Comparison of ENCODE assay signal across 9 mouse cellular contexts in genomic region chr6:127524442-127524841, GRCm38 (mm10). TPM values are rescaled to one million over a fixed set of nuclear protein-coding genes. Genes with fewer than 3 reads are reported as not detected.
DNase-seq lines count a peak whose midpoint lies in the region; ATAC-seq and TF ChIP-seq lines count a peak whose summit lies in the region.
"Had no signal": no experiment of that assay in that cellular context is flagged by ENCODE, and none has a peak within 500 bp of the region (broad histone marks: within the 10 kb centered on the region; RNA-seq: fewer than 3 reads in every experiment).

No protein-coding gene starts in this region.

- H3K27ac ChIP-seq in embryonic facial prominence, embryonic 14.5 days (replicated peaks; ENCODE audit: low read depth, low read length), result no peak overlapping the region
- no peak overlapping the region for H3K27ac ChIP-seq in midbrain, embryonic 15.5 days
- H3K27ac ChIP-seq: embryonic facial prominence, embryonic 15.5 days had no signal

- peaks cover 5% of the 10 kb centered on the region for H3K27me3 ChIP-seq in C2C12 (ENCODE audit: control insufficient read depth, insufficient read depth, insufficient read length)
- no peaks in the 10 kb centered on the region for H3K27me3 ChIP-seq in embryonic facial prominence, embryonic 14.5 days (replicated peaks; ENCODE audit: control insufficient read depth, insufficient read depth, low read length)
- H3K27me3 ChIP-seq in midbrain, embryonic 15.5 days (replicated peaks), result no peaks in the 10 kb centered on the region
- H3K27me3 ChIP-seq: embryonic facial prominence, embryonic 15.5 days had no signal

- intact Hi-C loops in heart, postnatal 25 days (cut with DNase I), result no loop called here

- H3K4me3 ChIP-seq in C2C12 (ENCODE audit: insufficient read depth, poor library complexity, severe bottlenecking), result no peak overlapping the region
- no peak overlapping the region for H3K4me3 ChIP-seq in embryonic facial prominence, embryonic 14.5 days (ENCODE audit: low read depth, low read length)
- H3K4me3 ChIP-seq in midbrain, embryonic 15.5 days, result no peak overlapping the region
- H3K4me3 ChIP-seq: embryonic facial prominence, embryonic 15.5 days had no signal

- no peak overlapping the region for H3K4me2 ChIP-seq in embryonic facial prominence, embryonic 14.5 days (ENCODE audit: low read depth, low read length)
- H3K4me2 ChIP-seq in midbrain, embryonic 15.5 days, result no peak overlapping the region
- H3K4me2 ChIP-seq: embryonic facial prominence, embryonic 15.5 days had no signal

- ATAC-seq in embryonic facial prominence, embryonic 14.5 days (ENCODE audit: low read depth), result no peak
- ATAC-seq in midbrain, embryonic 15.5 days (replicated peaks), result 0 out of 2 replicates have a peak, but pooled peaks have one; percentile 27

- H3K79me3 ChIP-seq in C2C12 (ENCODE audit: low read depth), result no peaks in the 10 kb centered on the region

- H3K4me1 ChIP-seq in embryonic facial prominence, embryonic 14.5 days (ENCODE audit: control insufficient read depth, insufficient read depth, low read length), result no peaks in the 10 kb centered on the region
- H3K4me1 ChIP-seq in midbrain, embryonic 15.5 days, result peaks cover 2% of the 10 kb centered on the region; the same call in 1 of the 2 replicates

- TF ChIP-seq CTCF in C2C12 (IDR thresholded peaks at IDR 0.05; ENCODE audit: control insufficient read depth, insufficient read depth, insufficient read length), result peak; percentile 6

- H3K9me3 ChIP-seq in embryonic facial prominence, embryonic 14.5 days (ENCODE audit: control insufficient read depth, low read length), result no peaks in the 10 kb centered on the region
- H3K9me3 ChIP-seq in midbrain, embryonic 15.5 days, result no peaks in the 10 kb centered on the region
- H3K9me3 ChIP-seq: embryonic facial prominence, embryonic 15.5 days had no signal

- 42% methylated on average over 8 of the region's 8 CpGs for WGBS in embryonic facial prominence, embryonic 14.5 days
- WGBS in midbrain, embryonic 15.5 days, result 32% methylated on average over 8 of the region's 8 CpGs

- no peaks in the 10 kb centered on the region for H3K79me2 ChIP-seq in C2C12 (ENCODE audit: control insufficient read depth, insufficient read depth)

- peak; percentile 73 for DNase-seq in heart, adult 11 months
- no peak for DNase-seq in heart, postnatal 25 days (ENCODE audit: low spot score)
- DNase-seq in adrenal gland, adult 2 months, result peak; percentile 67
- peak; percentile 85 for DNase-seq in embryonic facial prominence, embryonic 14.5 days (ENCODE audit: low spot score)
- DNase-seq in layer of hippocampus, postnatal 14 days (ENCODE audit: low spot score in 2 of 2), result peak; percentile 42 to 47
- peak; percentile 42 for DNase-seq in testis, postnatal 14 days (ENCODE audit: low spot score)

- no peak overlapping the region for H3ac ChIP-seq in C2C12 (ENCODE audit: control insufficient read depth, insufficient read length, low read depth)

- H3K36me3 ChIP-seq in C2C12 (ENCODE audit: control insufficient read depth, insufficient read depth), result no peaks in the 10 kb centered on the region
- H3K36me3 ChIP-seq in embryonic facial prominence, embryonic 14.5 days (ENCODE audit: control insufficient read depth, insufficient read depth, low read length), result no peaks in the 10 kb centered on the region
- no peaks in the 10 kb centered on the region for H3K36me3 ChIP-seq in midbrain, embryonic 15.5 days (replicated peaks)
- H3K36me3 ChIP-seq: embryonic facial prominence, embryonic 15.5 days had no signal

- no peak overlapping the region for H3K9ac ChIP-seq in embryonic facial prominence, embryonic 14.5 days (ENCODE audit: low read depth, low read length)
- no peak overlapping the region for H3K9ac ChIP-seq in midbrain, embryonic 15.5 days
- H3K9ac ChIP-seq: embryonic facial prominence, embryonic 15.5 days had no signal

TF ChIP-seq in C2C12, 6 proteins besides CTCF, POLR2A, EP300 and RAD21:
- no peak for TF ChIP-seq CEBPB (IDR thresholded peaks at IDR 0.05; ENCODE audit: low read depth)
- no peak for TF ChIP-seq MAX (IDR thresholded peaks at IDR 0.05)
- TF ChIP-seq MYOD1 (IDR thresholded peaks at IDR 0.05; ENCODE audit: control insufficient read depth, insufficient read length, low read depth), result no peak
- TF ChIP-seq FOSL1 (IDR thresholded peaks at IDR 0.05; ENCODE audit: insufficient read depth, low read length, poor library complexity, severe bottlenecking), result no peak
- no peak for TF ChIP-seq USF1 (IDR thresholded peaks at IDR 0.05; ENCODE audit: low read depth)
- TF ChIP-seq MYOG (IDR thresholded peaks at IDR 0.05; ENCODE audit: control insufficient read depth, extremely low read depth, insufficient read length), result no peak

RNA-seq across cellular contexts. Expression of gene Cracr2a, which starts 36.7 kb away (rescaled TPM):
- 1 to 10 TPM; 1.5 to 1.6 TPM for total RNA-seq in heart, postnatal 25 days (2021)
- 0.01 TPM for polyA plus RNA-seq in C2C12 (2012; fragmentation: generic; extraction: Trizol)
- 1 to 10 TPM; 1.9 to 3.0 TPM for total RNA-seq in adrenal gland, adult 2 months (2021)
- 0.66 and 1.0 TPM in 2 replicates for polyA plus RNA-seq in adrenal gland, adult 2 months (2012; rRNA removed)
- 1.0 and 1.1 TPM in 2 replicates for polyA plus RNA-seq in embryonic facial prominence, embryonic 14.5 days (2014; fragmentation: Nextera tagmentation; extraction: Ambion mirVana)
- total RNA-seq in layer of hippocampus, postnatal 14 days (2021), result 1 to 10 TPM; 1.3 to 1.6 TPM
- 0.11 and 0.74 TPM in 2 replicates for polyA plus RNA-seq in midbrain, embryonic 15.5 days (2015; fragmentation: Nextera tagmentation; extraction: Ambion mirVana)
